Mouse (Mus musculus) embryonic facial prominence, embryonic 12.5 days (tissue): ENCODE data around the gene Proser3. TPM values are rescaled to one million over a fixed set of nuclear protein-coding genes. Genes with fewer than 3 reads are reported as not detected.
"Not testable (repeated sequence)": the region's sequence is repeated elsewhere in the genome, so short reads cannot be mapped to it uniquely, and the experiment has no call there.

Experiments
- ATAC-seq: fragments of 200-750 bp; cut with Nextera tagmentation; 2 replicates; pipeline ENCODE4 v1.8.0; 2017; ENCODE audit not compliant: insufficient number of reproducible peaks, insufficient read depth, low FRiP score, low TSS enrichment
- H3K27ac ChIP-seq: fragments of 300-500 bp; sonication (generic); 2 replicates; pipeline ENCODE4 v1.5.1; 2016; ENCODE audit warnings: mild to moderate bottlenecking
- H3K27me3 ChIP-seq: fragments of 300-500 bp; sonication (generic); 2 replicates; pipeline ENCODE4 v1.6.1; 2016; ENCODE audit warnings: mild to moderate bottlenecking, moderate library complexity
- H3K36me3 ChIP-seq: fragments of 300-500 bp; sonication (generic); 2 replicates; pipeline ENCODE4 v1.6.1; 2016; ENCODE audit warnings: mild to moderate bottlenecking
- H3K4me1 ChIP-seq: fragments of 300-500 bp; sonication (generic); 2 replicates; pipeline ENCODE4 v1.6.1; 2016
- H3K4me2 ChIP-seq: fragments of 300-500 bp; sonication (generic); replicated peaks from 2 replicates; pipeline ENCODE4 v1.6.1; 2016; ENCODE audit warnings: mild to moderate bottlenecking, moderate library complexity
- H3K4me3 ChIP-seq: fragments of 300-500 bp; sonication (generic); 2 replicates; pipeline ENCODE4 v1.5.1; 2016; ENCODE audit warnings: mild to moderate bottlenecking
- H3K9ac ChIP-seq: fragments of 300-500 bp; sonication (generic); 2 replicates; pipeline ENCODE4 v1.6.1; 2016; ENCODE audit warnings: mild to moderate bottlenecking, moderate library complexity
- H3K9me3 ChIP-seq: fragments of 300-500 bp; sonication (generic); 2 replicates; pipeline ENCODE4 v1.6.1; 2016; ENCODE audit warnings: mild to moderate bottlenecking, moderate library complexity
- WGBS: fragments of 180-500 bp; shearing (Covaris S2); methylation state at CpG from one replicate; pipeline ENCODE4 v1.1.7; 2016; 5-methylcytosine and 5-hydroxymethylcytosine counted together
- microRNA-seq: library from miRNA; unstranded; fragments of <30 nt; microRNA quantifications from one replicate; pipeline ENCODE4, GENCODE M21; 2017
- polyA plus RNA-seq: library from polyadenylated mRNA; unstranded; fragments of >200 nt; fragmentation: Nextera tagmentation; extraction: Ambion mirVana; gene quantifications from 2 replicates; pipeline ENCODE4 v1.2.1, GENCODE M21; 2016

The Proser3 gene
- polyA plus RNA-seq, 1 experiment from 2014 or later, result 16.0 TPM

GRCm38 (mm10) chr7:30515003-30515760, 36.9 kb downstream of the Proser3 start:
- no peaks in the 10 kb centered on the region for H3K36me3 ChIP-seq
- no peaks in the 10 kb centered on the region for H3K9me3 ChIP-seq
- H3K27ac ChIP-seq, result no peak overlapping the region
- WGBS, result 56% methylated on average over 24 of the region's 24 CpGs
- no peak overlapping the region for H3K4me2 ChIP-seq
- no peak for ATAC-seq
- no peaks in the 10 kb centered on the region for H3K4me1 ChIP-seq
- H3K9ac ChIP-seq, result no peak overlapping the region
- H3K4me3 ChIP-seq, result no peak overlapping the region
- no peaks in the 10 kb centered on the region; the same call in 1 of the 2 replicates for H3K27me3 ChIP-seq

- WGBS, result 59% methylated on average over 4 of the region's 4 CpGs
- Histone ChIP-seq H3K9me3 (no peaks in the 10 kb centered on the region), H3K9ac (no peak overlapping the region), H3K4me3 (no peak overlapping the region), H3K27me3 (no peaks in the 10 kb centered on the region), H3K36me3 (no peaks in the 10 kb centered on the region), H3K4me1 (no peaks in the 10 kb centered on the region), H3K4me2 (no peak overlapping the region), H3K27ac (no peak overlapping the region)
- no peak for ATAC-seq
These were observed 44.0 kb downstream of the Proser3 start for GRCm38 (mm10) chr7:30508061-30508460.

GRCm38 (mm10) chr7:30501159-30501558, 50.9 kb downstream of the Proser3 start:
- not testable (repeated sequence) for H3K9ac ChIP-seq, H3K4me2 ChIP-seq, H3K27me3 ChIP-seq, H3K9me3 ChIP-seq, H3K4me1 ChIP-seq, H3K36me3 ChIP-seq, H3K27ac ChIP-seq, H3K4me3 ChIP-seq, ATAC-seq
- 72% methylated on average over 5 of the region's 5 CpGs for WGBS

GRCm38 (mm10) chr7:30495506-30496042, 56.5 kb downstream of the Proser3 start:
- not testable (repeated sequence) for H3K36me3 ChIP-seq, H3K4me3 ChIP-seq, H3K9me3 ChIP-seq, H3K4me2 ChIP-seq, ATAC-seq, H3K27me3 ChIP-seq, H3K4me1 ChIP-seq, H3K27ac ChIP-seq, H3K9ac ChIP-seq
- 60% methylated on average over 5 of the region's 5 CpGs for WGBS

GRCm38 (mm10) chr7:30493401-30493931, 58.6 kb downstream of the Proser3 start, which contains the start of gene Prodh2:
Gene Prodh2 (plus strand): TSS chr7:30493622.
- no peak within 1 kb of the TSS for H3K9ac ChIP-seq
- 0 out of 2 replicates have a peak, but pooled peaks have one; percentile 41 for ATAC-seq
- H3K27me3 ChIP-seq, result peaks cover 7% of the 10 kb centered on the region; the same call in 1 of the 2 replicates
- no peaks in the 10 kb centered on the region for H3K4me1 ChIP-seq
- no peak within 1 kb of the TSS for H3K27ac ChIP-seq
- no peaks in the 10 kb centered on the region for H3K9me3 ChIP-seq
- H3K36me3 ChIP-seq, result no peaks in the 10 kb centered on the region
- 57% methylated on average over 11 of the region's 11 CpGs for WGBS
- no peak within 1 kb of the TSS for H3K4me2 ChIP-seq
- no peak within 1 kb of the TSS for H3K4me3 ChIP-seq

- Histone ChIP-seq H3K4me2 (no peak overlapping the region), H3K36me3 (no peaks in the 10 kb centered on the region), H3K27me3 (peaks cover 7% of the 10 kb centered on the region; the same call in 1 of the 2 replicates), H3K27ac (no peak overlapping the region), H3K4me1 (no peaks in the 10 kb centered on the region), H3K9me3 (no peaks in the 10 kb centered on the region), H3K4me3 (no peak overlapping the region), H3K9ac (no peak overlapping the region)
- no peak for ATAC-seq
- WGBS, result 15% methylated on average over 4 of the region's 4 CpGs
These were observed 59.3 kb downstream of the Proser3 start for GRCm38 (mm10) chr7:30492765-30493164.

GRCm38 (mm10) chr7:30490957-30491307, 61.2 kb downstream of the Proser3 start:
- Histone ChIP-seq H3K36me3 (no peaks in the 10 kb centered on the region), H3K9ac (no peak overlapping the region), H3K4me3 (no peak overlapping the region), H3K4me1 (no peaks in the 10 kb centered on the region), H3K9me3 (no peaks in the 10 kb centered on the region), H3K27me3 (peaks cover 7% of the 10 kb centered on the region; the same call in 1 of the 2 replicates), H3K27ac (no peak overlapping the region), H3K4me2 (no peak overlapping the region)
- WGBS, result 14% methylated on average over 6 of the region's 6 CpGs
- no peak for ATAC-seq

GRCm38 (mm10) chr7:30490251-30490956, 61.7 kb downstream of the Proser3 start:
- Histone ChIP-seq H3K4me2 (no peak overlapping the region), H3K9me3 (no peaks in the 10 kb centered on the region), H3K27ac (no peak overlapping the region), H3K4me1 (no peaks in the 10 kb centered on the region), H3K9ac (no peak overlapping the region), H3K4me3 (no peak overlapping the region), H3K27me3 (peaks cover 7% of the 10 kb centered on the region; the same call in 1 of the 2 replicates), H3K36me3 (no peaks in the 10 kb centered on the region)
- no peak for ATAC-seq
- 33% methylated on average over 16 of the region's 16 CpGs for WGBS

Small RNAs within 50 kb of the gene (microRNA-seq; reads per million reads assigned to microRNA genes)
- gene Gm38670, result 1.3 reads per million
- gene Mir3569, result 0.54 reads per million

Other genes with a start within 250 kb of the Proser3 start
- gene Alkbh6, start 243.6 kb downstream of the Proser3 start, polyA plus RNA-seq, result 88.6 and 92.2 TPM in 2 replicates
- 94.9 and 101 TPM in 2 replicates for gene Syne4, start 237.5 kb downstream of the Proser3 start, polyA plus RNA-seq
- gene E130208F15Rik, start 230.6 kb downstream of the Proser3 start, polyA plus RNA-seq, result 0.87 and 2.9 TPM in 2 replicates
- gene Sdhaf1, start 228.4 kb downstream of the Proser3 start, polyA plus RNA-seq, result 21.8 and 23.4 TPM in 2 replicates
- 8.3 and 8.6 TPM in 2 replicates for gene Lrfn3, start 189.5 kb downstream of the Proser3 start, polyA plus RNA-seq
- 16.7 and 18.7 TPM in 2 replicates for gene Tyrobp, start 138.5 kb downstream of the Proser3 start, polyA plus RNA-seq
- gene Hcst, start 132.4 kb downstream of the Proser3 start, polyA plus RNA-seq, result 0.70 and 0.98 TPM in 2 replicates
- 2.1 and 2.9 TPM in 2 replicates for gene Nfkbid, start 130.6 kb downstream of the Proser3 start, polyA plus RNA-seq
- 66.5 and 74.7 TPM in 2 replicates for gene Aplp1, start 106.8 kb downstream of the Proser3 start, polyA plus RNA-seq
- gene Kirrel2, start 94.6 kb downstream of the Proser3 start, polyA plus RNA-seq, result 0.46 and 0.52 TPM in 2 replicates
- gene Nphs1, start 94.0 kb downstream of the Proser3 start, polyA plus RNA-seq, result 0.10 and 0.29 TPM in 2 replicates
- not detected in 2 replicates for gene Prodh2, start 58.7 kb downstream of the Proser3 start, polyA plus RNA-seq
- gene Arhgap33, start 17.2 kb downstream of the Proser3 start, polyA plus RNA-seq, result 20.0 and 26.5 TPM in 2 replicates
- 8.5 and 9.2 TPM in 2 replicates for gene Hspb6, start 121 bp downstream of the Proser3 start, polyA plus RNA-seq
- 44.7 and 49.1 TPM in 2 replicates for gene Lin37, start 7.5 kb upstream of the Proser3 start, polyA plus RNA-seq
- 94.1 TPM in 2 replicates for gene U2af1l4, start 11.0 kb upstream of the Proser3 start, polyA plus RNA-seq
- 16.5 and 17.4 TPM in 2 replicates for gene Gm49396, start 11.0 kb upstream of the Proser3 start, polyA plus RNA-seq
- 132 and 138 TPM in 2 replicates for gene Psenen, start 11.3 kb upstream of the Proser3 start, polyA plus RNA-seq
- 4.1 and 5.5 TPM in 2 replicates for gene Igflr1, start 13.1 kb upstream of the Proser3 start, polyA plus RNA-seq
- 11.6 and 12.6 TPM in 2 replicates for gene Kmt2b, start 36.4 kb upstream of the Proser3 start, polyA plus RNA-seq
- 0.17 and 0.19 TPM in 2 replicates for gene Zbtb32, start 46.6 kb upstream of the Proser3 start, polyA plus RNA-seq
- 0.37 and 0.73 TPM in 2 replicates for gene Upk1a, start 60.5 kb upstream of the Proser3 start, polyA plus RNA-seq
- 761 and 784 TPM in 2 replicates for gene Cox6b1, start 73.9 kb upstream of the Proser3 start, polyA plus RNA-seq
- not detected in 2 replicates for gene Etv2, start 83.6 kb upstream of the Proser3 start, polyA plus RNA-seq
- 151 and 154 TPM in 2 replicates for gene Rbm42, start 98.0 kb upstream of the Proser3 start, polyA plus RNA-seq
- gene Haus5, start 112.7 kb upstream of the Proser3 start, polyA plus RNA-seq, result 54.8 and 59.3 TPM in 2 replicates
- not detected in 2 replicates for gene Pmis2, start 119.3 kb upstream of the Proser3 start, polyA plus RNA-seq
- gene 2200002J24Rik, start 146.6 kb upstream of the Proser3 start, polyA plus RNA-seq, result not detected in 2 replicates
- 0.50 and 0.96 TPM in 2 replicates for gene Atp4a, start 159.9 kb upstream of the Proser3 start, polyA plus RNA-seq
- 156 and 166 TPM in 2 replicates for gene Tmem147, start 177.2 kb upstream of the Proser3 start, polyA plus RNA-seq
- gene Gapdhs, start 191.4 kb upstream of the Proser3 start, polyA plus RNA-seq, result 0.62 and 0.97 TPM in 2 replicates
- gene Sbsn, start 199.2 kb upstream of the Proser3 start, polyA plus RNA-seq, result 1.1 and 1.3 TPM in 2 replicates
- 0.32 TPM in 1 of 2 replicates, not detected in the other for gene Dmkn, start 211.5 kb upstream of the Proser3 start, polyA plus RNA-seq
- 1.0 and 1.1 TPM in 2 replicates for gene Krtdap, start 235.6 kb upstream of the Proser3 start, polyA plus RNA-seq